Mouse (Mus musculus) induced T-regulatory cell, adult 2 months (primary cell): ENCODE data around the gene Barhl1.
A peak's percentile ranks its signal among the peaks of the same experiment; 100 is the strongest.

Source experiments
- DNase-seq: peaks from one replicate; pipeline ENCODE4 v3.0.0-alpha.2; 2012; ENCODE audit warnings: low read depth

The Barhl1 gene

DNA sequence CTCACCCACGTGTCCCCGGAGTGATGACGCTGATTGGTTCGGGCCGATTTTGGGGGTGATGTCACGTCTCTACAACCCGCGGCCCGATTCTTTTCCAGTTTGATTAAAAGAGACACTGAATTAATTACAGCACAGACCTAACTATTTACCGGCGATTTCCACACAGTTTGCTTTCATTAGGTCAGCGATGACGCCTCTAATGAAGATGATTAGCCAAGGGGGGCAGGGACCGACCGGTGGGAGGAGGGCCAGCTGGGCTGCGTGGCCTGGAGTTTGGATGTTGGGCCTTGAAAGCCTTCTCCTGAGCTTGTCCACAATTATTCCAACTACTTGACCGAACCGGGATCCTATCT lies at the start of gene Barhl1:
TSS of gene Barhl1 (minus strand) at position 156 of the 353 bp plus-strand sequence.
- DNase-seq: no peak

DNA sequence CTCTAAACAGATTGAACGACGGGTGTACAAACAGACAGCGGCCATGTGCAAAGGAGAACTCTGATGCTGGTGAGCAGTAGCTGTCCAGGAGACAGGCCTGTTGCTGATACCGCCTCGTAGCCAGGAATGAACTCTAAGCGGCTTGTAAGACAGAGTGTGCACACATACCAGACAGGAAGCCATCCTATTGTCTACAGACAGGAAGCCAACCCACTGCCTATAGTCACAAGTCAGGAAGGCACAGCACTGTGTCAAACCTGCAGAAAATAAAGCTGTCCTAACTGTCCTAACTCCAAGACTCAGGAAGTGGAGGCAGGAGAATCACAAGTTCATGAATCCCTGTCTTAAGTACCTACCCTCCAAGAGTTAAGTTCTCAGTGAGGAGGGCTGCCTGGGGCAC lies 47.1 kb upstream of the Barhl1 start:
- DNase-seq: no peak

- no peak for DNase-seq
These were observed 45.2 kb upstream of the Barhl1 start for GRCm38 (mm10) chr2:28961636-28962035.

DNA sequence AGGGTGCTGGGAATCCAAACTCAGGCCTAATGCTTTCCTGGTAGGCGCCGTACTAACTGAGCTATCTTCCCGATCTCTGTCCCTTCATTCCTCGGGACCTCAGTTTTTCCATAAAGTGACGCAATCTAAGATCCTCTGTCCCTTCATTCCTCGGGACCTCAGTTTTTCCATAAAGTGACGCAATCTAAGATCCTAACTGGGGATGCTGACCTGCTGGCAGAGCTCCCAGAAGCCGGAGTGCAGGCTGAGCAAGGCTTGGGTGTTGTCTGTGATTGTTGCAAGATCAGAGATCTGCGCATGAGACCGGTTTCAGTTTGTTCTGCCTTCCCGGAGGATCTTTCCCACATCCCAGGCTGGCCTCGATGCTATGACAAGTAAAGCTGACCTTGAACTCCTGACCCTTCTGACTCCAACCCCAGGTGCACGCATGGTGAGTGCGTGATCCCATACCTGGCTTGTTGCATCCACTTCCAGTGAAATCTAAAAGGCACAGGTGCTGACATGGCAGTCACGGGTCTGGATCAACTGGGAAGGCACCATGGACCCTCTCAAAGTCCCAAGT lies 44.6 kb upstream of the Barhl1 start:
- DNase-seq: no peak

- no peak for DNase-seq
These were observed 40.4 kb upstream of the Barhl1 start for GRCm38 (mm10) chr2:28956874-28957273.

GRCm38 (mm10) chr2:28954595-28954994 lies 38.1 kb upstream of the Barhl1 start:
- no peak for DNase-seq

DNA sequence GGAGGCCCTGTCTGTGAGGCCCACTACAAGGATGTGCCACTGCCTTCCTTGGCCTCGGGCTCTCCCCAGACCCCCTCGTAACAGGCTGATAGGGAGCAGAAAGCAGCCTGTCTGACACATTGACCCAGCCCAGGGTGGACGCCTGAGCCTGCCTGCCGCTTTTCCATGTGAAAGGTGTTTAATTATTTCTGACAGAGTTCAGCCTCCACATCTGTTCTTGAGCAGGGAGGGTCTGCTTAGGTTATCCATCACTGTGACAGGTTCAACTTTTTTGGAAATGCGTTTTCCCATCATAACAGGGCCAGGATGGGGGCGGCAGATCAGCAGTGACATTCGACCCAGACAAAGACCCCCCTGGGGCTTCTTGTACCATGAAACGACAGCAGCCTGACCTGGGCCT lies 36.5 kb upstream of the Barhl1 start:
- DNase-seq: no peak

- DNase-seq: no peak
These were observed 29.8 kb upstream of the Barhl1 start for GRCm38 (mm10) chr2:28946312-28946711.

DNA sequence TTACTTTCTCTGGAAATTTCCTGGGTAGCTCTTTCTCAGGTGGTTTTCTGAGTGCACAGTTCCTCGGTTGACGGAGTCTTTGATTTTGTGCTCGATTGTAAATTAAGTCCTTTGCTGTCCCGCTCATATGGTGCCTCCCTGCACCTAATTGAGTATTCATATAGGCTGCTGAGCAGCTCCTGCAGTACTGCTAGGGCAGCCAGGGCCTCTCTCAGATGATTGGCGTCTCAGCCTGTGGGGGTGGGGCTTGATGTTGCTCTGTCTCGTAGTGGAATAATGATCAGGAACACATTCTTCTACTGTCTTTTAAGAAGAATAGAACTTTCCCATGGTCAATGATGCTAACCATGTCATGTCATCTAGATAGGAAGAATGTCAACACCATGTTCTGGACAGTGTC lies 28.9 kb upstream of the Barhl1 start:
- no peak for DNase-seq

DNA sequence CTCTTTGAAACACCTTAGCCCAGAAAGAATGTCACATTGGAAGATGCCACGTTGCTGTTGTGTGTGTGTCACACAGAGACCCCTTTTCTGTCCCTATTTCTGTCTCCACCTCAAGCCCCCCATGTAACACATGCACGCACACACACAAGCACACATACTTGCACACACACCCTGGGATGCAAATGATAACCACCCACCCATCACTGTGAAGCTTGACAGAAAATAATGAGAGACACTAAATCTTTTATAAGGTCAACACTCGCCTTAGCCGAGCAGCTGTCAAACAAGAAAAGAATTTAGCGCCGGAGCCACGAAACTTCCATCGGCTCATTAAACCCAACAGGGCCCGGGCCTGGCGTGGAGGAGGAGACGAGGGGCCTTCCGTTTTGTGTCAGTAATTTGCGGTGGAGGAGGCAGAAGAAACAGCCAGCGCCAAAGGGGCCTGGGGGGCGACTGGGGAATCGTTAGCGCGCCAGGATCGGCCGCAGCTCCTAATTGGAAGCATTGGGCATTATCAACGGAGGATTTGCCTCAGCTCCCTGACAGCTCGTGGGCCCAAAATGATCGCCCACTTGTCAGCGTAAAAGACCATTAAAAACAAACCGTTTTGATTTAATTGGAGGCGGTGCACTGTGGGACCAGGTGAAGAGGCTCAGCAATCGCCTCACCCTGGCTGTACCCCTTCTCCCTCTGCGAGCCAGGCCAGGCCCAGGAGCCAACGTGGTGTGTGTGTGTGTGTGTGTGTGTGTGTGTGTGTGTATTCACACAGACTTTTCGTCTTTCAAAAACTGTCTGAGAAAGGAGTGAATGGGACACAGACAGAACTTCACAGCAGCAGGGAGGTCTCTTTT lies 27.4 kb upstream of the Barhl1 start:
- DNase-seq: no peak

DNA sequence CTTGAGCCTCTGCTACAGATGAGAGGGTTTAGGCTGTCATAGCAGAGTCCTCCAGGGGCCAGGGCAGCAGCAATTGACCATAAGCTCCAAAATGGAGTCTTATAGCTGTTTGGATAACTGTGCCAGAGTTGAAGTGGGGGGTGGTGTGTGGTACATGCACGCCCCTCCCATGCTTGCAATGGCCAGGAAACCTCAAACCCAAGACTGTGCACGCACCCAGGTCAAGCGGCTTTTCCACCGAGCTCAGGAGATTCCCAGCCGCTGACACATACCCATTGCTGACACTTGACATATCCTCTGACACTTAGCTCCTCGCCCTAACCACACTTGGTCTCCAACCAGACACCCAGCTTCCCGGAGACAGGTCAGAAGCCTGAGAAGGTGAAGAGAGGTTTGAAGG lies 22.5 kb upstream of the Barhl1 start:
- DNase-seq: no peak

GRCm38 (mm10) chr2:28930571-28930970 lies 14.1 kb upstream of the Barhl1 start:
- no peak for DNase-seq

GRCm38 (mm10) chr2:28923912-28924311 lies 7.4 kb upstream of the Barhl1 start:
- DNase-seq: peak; percentile 52

DNA sequence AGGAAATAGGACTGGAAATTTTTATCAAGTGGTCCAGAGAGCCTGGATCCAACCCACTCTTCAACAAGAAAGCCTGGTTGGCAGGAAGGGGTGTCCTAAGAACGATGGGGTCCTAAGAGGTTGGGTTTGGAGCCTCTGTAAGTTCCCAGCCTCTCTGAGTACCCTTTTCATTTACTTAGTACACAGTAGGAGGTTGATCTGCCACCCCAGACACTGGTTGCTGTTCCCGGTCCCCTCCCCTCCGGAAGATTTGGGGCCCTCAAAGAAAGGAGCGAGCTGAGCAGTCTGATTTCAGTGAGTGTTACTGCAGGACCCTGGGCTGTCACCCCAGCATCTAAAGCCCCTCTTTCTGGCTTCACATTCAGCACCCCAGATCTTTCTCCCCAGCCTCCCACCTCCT lies 2.5 kb upstream of the Barhl1 start:
- DNase-seq: no peak

- no peak for DNase-seq
These were observed 1.3 kb upstream of the Barhl1 start for GRCm38 (mm10) chr2:28917518-28918361.

- peak; percentile 25 for DNase-seq
These were observed 669 bp upstream of the Barhl1 start for GRCm38 (mm10) chr2:28917156-28917517.

DNA sequence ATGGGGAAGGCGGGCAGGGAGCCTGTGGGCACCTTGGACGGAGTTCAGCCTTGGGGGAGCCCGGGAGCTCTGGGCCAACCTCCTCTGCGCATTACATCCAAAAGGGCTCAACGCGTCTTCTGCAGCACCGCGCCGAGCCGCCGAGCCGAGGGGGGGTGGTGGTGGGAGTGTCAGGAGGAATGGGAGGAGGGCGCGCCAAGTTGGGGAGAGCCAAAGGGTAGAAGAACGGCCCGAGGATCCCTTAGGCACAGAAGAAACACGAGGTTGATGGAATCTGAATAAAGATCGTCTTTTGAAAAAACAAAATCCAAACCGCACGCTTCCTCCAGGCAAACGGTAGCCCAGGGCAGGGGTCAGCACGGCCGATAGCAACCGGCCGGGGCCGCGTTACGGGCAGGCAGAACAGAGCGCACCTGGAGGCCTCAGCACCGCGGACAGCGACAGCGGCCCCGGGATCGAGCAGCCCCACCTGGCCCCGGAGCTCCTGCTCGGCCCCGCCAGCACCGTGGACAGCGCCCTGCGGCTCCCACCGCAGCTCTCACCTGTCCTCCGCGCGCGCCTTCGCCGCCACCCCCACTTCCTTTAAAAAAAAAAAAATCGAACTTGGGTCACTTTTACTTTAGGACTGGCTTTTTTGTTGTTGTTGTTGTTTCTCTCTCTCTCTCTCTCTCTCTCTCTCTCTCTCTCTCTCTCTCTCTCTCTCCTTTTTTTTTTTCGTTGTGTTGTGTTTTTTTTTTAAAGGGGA lies 528 bp downstream of the Barhl1 start:
- DNase-seq: peak; percentile 81

DNA sequence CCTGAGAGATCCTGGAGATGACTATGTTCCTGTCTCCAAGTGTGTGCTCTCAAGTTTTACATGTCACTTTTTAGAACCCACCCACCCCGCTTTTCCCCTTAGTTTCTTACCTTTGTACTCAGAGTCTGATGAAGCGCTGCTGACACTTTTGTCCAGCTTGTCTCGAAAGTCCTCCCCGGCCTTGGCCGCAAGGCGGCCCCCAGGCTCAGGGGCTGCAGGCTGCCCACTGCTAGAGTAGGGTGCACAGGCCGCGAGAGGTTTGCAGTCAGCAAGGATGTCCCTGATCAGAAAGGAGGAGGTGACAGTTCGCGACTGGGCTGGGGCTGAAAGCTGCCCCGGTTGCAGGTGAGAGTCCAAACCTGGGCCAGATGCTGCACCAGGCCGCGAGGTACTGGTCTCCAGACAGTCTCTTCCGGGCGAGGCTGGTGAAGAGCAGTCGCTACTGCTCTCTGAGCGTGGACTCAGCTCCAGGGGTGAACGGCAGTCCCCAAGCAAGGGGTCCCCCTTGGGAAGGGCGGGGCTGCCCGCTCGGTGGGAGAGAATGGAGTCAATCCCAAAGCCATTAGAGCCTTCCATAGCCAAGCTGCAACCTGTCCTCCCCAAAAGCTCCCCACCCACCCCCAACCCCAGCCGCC lies 1.2 kb downstream of the Barhl1 start:
- no peak for DNase-seq

GRCm38 (mm10) chr2:28914121-28914520 lies 2.3 kb downstream of the Barhl1 start:
- no peak for DNase-seq

DNA sequence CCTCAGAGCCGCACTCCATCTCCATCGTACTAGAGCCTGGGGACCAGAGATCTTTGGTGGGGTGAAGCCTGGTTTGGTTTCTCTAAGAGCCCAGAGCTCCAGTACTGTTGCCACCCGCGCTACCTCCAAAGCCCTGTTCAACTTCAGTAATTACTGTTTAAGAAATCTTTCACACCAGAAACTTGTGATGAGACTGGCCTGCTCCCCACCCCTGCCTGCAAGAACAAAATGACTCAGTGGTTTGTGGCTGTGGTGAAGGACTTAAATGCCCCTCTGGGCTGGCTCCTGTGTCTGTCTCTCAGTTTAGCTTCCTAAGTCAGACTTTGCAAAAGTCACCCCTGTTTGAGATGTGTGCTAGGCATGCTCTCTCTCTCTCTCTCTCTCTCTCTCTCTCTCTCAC lies 3.5 kb downstream of the Barhl1 start:
- no peak for DNase-seq

DNA sequence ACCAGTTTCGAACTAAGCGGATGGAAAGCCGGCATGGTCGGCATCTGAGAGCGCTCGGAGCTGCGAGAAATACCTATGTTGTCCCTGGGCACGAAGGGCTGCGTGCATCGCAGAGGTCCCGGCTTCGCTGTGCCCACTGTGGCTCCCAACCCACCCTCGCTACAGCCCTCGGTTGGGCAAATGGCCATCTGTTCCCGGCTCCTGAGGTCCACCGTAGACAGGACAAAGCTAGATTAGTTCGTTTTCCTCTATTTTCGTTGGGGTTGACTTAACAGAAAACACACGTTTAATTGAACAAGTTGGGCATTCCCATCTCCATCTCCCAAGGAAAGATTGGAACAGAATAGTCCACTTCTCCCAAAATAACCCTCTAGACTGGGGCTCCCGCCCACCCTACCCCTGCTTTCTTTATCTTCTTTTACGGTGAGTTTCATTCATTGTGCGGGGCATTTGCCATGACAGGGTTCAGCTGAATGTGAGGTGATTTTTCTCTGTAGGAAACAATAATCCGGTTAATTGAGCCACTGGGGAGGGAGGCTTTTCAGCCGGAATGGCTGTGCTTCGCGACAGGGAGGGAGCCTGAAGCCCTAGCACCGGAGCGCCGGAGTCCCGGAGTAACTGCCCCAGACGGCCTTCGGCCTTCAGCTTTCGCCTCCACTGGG lies 4.3 kb downstream of the Barhl1 start:
- DNase-seq: no peak
